Mouse (Mus musculus): ENCODE measurements around the gene Selenon. TPM values are rescaled to one million over a fixed set of nuclear protein-coding genes. Genes with fewer than 3 reads are reported as not detected.

Gene Selenon
- polyA plus RNA-seq, 1 experiment from 2014 or later = 15.6 TPM

GRCm38 (mm10) chr4:134538997-134539580 lies 12.9 kb downstream of the Selenon start:
- Histone ChIP-seq H3K9ac (ENCODE audit: low read depth, low read length) (no peak overlapping the region), H3K4me1 (ENCODE audit: control insufficient read depth, insufficient read depth, low read length) (peaks cover 2% of the 10 kb centered on the region; the same call in 1 of the 2 replicates), H3K4me3 (ENCODE audit: low read length) (no peak overlapping the region), H3K27me3 (ENCODE audit: control insufficient read depth, insufficient read depth, low read length) (no peaks in the 10 kb centered on the region), H3K27ac (ENCODE audit: low read depth, low read length) (no peak overlapping the region), H3K9me3 (ENCODE audit: control insufficient read depth, low read length) (no peaks in the 10 kb centered on the region), H3K4me2 (replicated peaks; ENCODE audit: low read depth, low read length) (no peak overlapping the region), H3K36me3 (ENCODE audit: control insufficient read depth, insufficient read depth, low read length) (peaks cover 46% of the 10 kb centered on the region)
- WGBS = 91% methylated on average over 10 of the region's 10 CpGs
- no peak for ATAC-seq (ENCODE audit: low FRiP score, low TSS enrichment)

GRCm38 (mm10) chr4:134535787-134536151 lies 16.2 kb downstream of the Selenon start:
- 7% methylated on average over 8 of the region's 8 CpGs for WGBS
- no peaks in the 10 kb centered on the region for H3K9me3 ChIP-seq (ENCODE audit: control insufficient read depth, low read length)
- peak overlapping the region; percentile 68; the same call in 1 of the 2 replicates for H3K27ac ChIP-seq (ENCODE audit: low read depth, low read length)
- peak overlapping the region; percentile 98 for H3K4me3 ChIP-seq (ENCODE audit: low read length)
- peaks cover 10% of the 10 kb centered on the region for H3K4me1 ChIP-seq (ENCODE audit: control insufficient read depth, insufficient read depth, low read length)
- H3K4me2 ChIP-seq (replicated peaks; ENCODE audit: low read depth, low read length) = peak overlapping the region; percentile 92
- peaks cover 26% of the 10 kb centered on the region for H3K36me3 ChIP-seq (ENCODE audit: control insufficient read depth, insufficient read depth, low read length)
- H3K9ac ChIP-seq (ENCODE audit: low read depth, low read length) = peak overlapping the region; percentile 86
- no peaks in the 10 kb centered on the region for H3K27me3 ChIP-seq (ENCODE audit: control insufficient read depth, insufficient read depth, low read length)
- ATAC-seq (ENCODE audit: low FRiP score, low TSS enrichment) = no peak; the same call in 1 of the 2 replicates

GRCm38 (mm10) chr4:134534932-134535786 lies 16.8 kb downstream of the Selenon start, which contains the start of gene Mtfr1l:
Gene Mtfr1l (minus strand): TSS chr4:134535387.
- H3K36me3 ChIP-seq (ENCODE audit: control insufficient read depth, insufficient read depth, low read length) = peaks cover 24% of the 10 kb centered on the region
- H3K9me3 ChIP-seq (ENCODE audit: control insufficient read depth, low read length) = no peaks in the 10 kb centered on the region
- no peaks in the 10 kb centered on the region for H3K27me3 ChIP-seq (ENCODE audit: control insufficient read depth, insufficient read depth, low read length)
- H3K27ac ChIP-seq (ENCODE audit: low read depth, low read length) = peak within 1 kb of the TSS; percentile 90
- under 1% methylated on average over 64 of the region's 71 CpGs for WGBS
- H3K4me1 ChIP-seq (ENCODE audit: control insufficient read depth, insufficient read depth, low read length) = peaks cover 10% of the 10 kb centered on the region
- peak within 1 kb of the TSS; percentile 86 for H3K9ac ChIP-seq (ENCODE audit: low read depth, low read length)
- peak within 1 kb of the TSS; percentile 98 for H3K4me3 ChIP-seq (ENCODE audit: low read length)
- H3K4me2 ChIP-seq (replicated peaks; ENCODE audit: low read depth, low read length) = peak within 1 kb of the TSS; percentile 94
- peak; percentile 98 for ATAC-seq (ENCODE audit: low FRiP score, low TSS enrichment)

GRCm38 (mm10) chr4:134534124-134534886 lies 17.7 kb downstream of the Selenon start:
- no peaks in the 10 kb centered on the region for H3K9me3 ChIP-seq (ENCODE audit: control insufficient read depth, low read length)
- no peaks in the 10 kb centered on the region for H3K27me3 ChIP-seq (ENCODE audit: control insufficient read depth, insufficient read depth, low read length)
- peak overlapping the region; percentile 90 for H3K27ac ChIP-seq (ENCODE audit: low read depth, low read length)
- peaks cover 25% of the 10 kb centered on the region for H3K36me3 ChIP-seq (ENCODE audit: control insufficient read depth, insufficient read depth, low read length)
- peak overlapping the region; percentile 98 for H3K4me3 ChIP-seq (ENCODE audit: low read length)
- H3K9ac ChIP-seq (ENCODE audit: low read depth, low read length) = peak overlapping the region; percentile 86
- under 1% methylated on average over 55 of the region's 57 CpGs for WGBS
- ATAC-seq (ENCODE audit: low FRiP score, low TSS enrichment) = peak; percentile 20
- peak overlapping the region; percentile 94 for H3K4me2 ChIP-seq (replicated peaks; ENCODE audit: low read depth, low read length)
- H3K4me1 ChIP-seq (ENCODE audit: control insufficient read depth, insufficient read depth, low read length) = peaks cover 10% of the 10 kb centered on the region

- Histone ChIP-seq H3K36me3 (ENCODE audit: control insufficient read depth, insufficient read depth, low read length) (peaks cover 27% of the 10 kb centered on the region), H3K4me2 (replicated peaks; ENCODE audit: low read depth, low read length) (peak overlapping the region; percentile 94; the same call in 1 of the 2 replicates), H3K4me3 (ENCODE audit: low read length) (peak overlapping the region; percentile 98; the same call in 1 of the 2 replicates), H3K9ac (ENCODE audit: low read depth, low read length) (peak overlapping the region; percentile 86; the same call in 1 of the 2 replicates), H3K27me3 (ENCODE audit: control insufficient read depth, insufficient read depth, low read length) (no peaks in the 10 kb centered on the region), H3K4me1 (ENCODE audit: control insufficient read depth, insufficient read depth, low read length) (peaks cover 10% of the 10 kb centered on the region), H3K27ac (ENCODE audit: low read depth, low read length) (no peak overlapping the region), H3K9me3 (ENCODE audit: control insufficient read depth, low read length) (no peaks in the 10 kb centered on the region)
- 88% methylated on average over 4 of the region's 4 CpGs for WGBS
- ATAC-seq (ENCODE audit: low FRiP score, low TSS enrichment) = no peak
Measured at GRCm38 (mm10) chr4:134533421-134533820, 18.5 kb downstream of the Selenon start.

- Histone ChIP-seq H3K9me3 (ENCODE audit: control insufficient read depth, low read length) (no peaks in the 10 kb centered on the region), H3K4me3 (ENCODE audit: low read length) (no peak overlapping the region), H3K27ac (ENCODE audit: low read depth, low read length) (no peak overlapping the region), H3K9ac (ENCODE audit: low read depth, low read length) (0 out of 2 replicates have a peak overlapping the region, but pooled peaks have one; percentile 0), H3K36me3 (ENCODE audit: control insufficient read depth, insufficient read depth, low read length) (peaks cover 32% of the 10 kb centered on the region), H3K27me3 (ENCODE audit: control insufficient read depth, insufficient read depth, low read length) (no peaks in the 10 kb centered on the region), H3K4me1 (ENCODE audit: control insufficient read depth, insufficient read depth, low read length) (peaks cover 10% of the 10 kb centered on the region), H3K4me2 (replicated peaks; ENCODE audit: low read depth, low read length) (no peak overlapping the region)
- 81% methylated on average over 4 of the region's 4 CpGs for whole genome bisulfite sequencing
- ATAC-seq (ENCODE audit: low FRiP score, low TSS enrichment) = no peak
Measured at GRCm38 (mm10) chr4:134532928-134533327, 19.0 kb downstream of the Selenon start.

GRCm38 (mm10) chr4:134526220-134526619 lies 25.7 kb downstream of the Selenon start:
- H3K27ac ChIP-seq (ENCODE audit: low read depth, low read length) = no peak overlapping the region
- H3K36me3 ChIP-seq (ENCODE audit: control insufficient read depth, insufficient read depth, low read length) = peaks cover 84% of the 10 kb centered on the region
- H3K27me3 ChIP-seq (ENCODE audit: control insufficient read depth, insufficient read depth, low read length) = no peaks in the 10 kb centered on the region
- 86% methylated on average over 5 of the region's 5 CpGs for WGBS
- H3K4me1 ChIP-seq (ENCODE audit: control insufficient read depth, insufficient read depth, low read length) = no peaks in the 10 kb centered on the region
- no peak overlapping the region for H3K4me3 ChIP-seq (ENCODE audit: low read length)
- ATAC-seq (ENCODE audit: low FRiP score, low TSS enrichment) = no peak
- H3K9me3 ChIP-seq (ENCODE audit: control insufficient read depth, low read length) = no peaks in the 10 kb centered on the region
- H3K4me2 ChIP-seq (replicated peaks; ENCODE audit: low read depth, low read length) = no peak overlapping the region
- no peak overlapping the region for H3K9ac ChIP-seq (ENCODE audit: low read depth, low read length)

GRCm38 (mm10) chr4:134525806-134526205 lies 26.2 kb downstream of the Selenon start:
- WGBS = 86% methylated on average over 5 of the region's 5 CpGs
- no peak for ATAC-seq (ENCODE audit: low FRiP score, low TSS enrichment)
- H3K4me2 ChIP-seq (replicated peaks; ENCODE audit: low read depth, low read length) = no peak overlapping the region
- no peak overlapping the region for H3K27ac ChIP-seq (ENCODE audit: low read depth, low read length)
- no peaks in the 10 kb centered on the region for H3K9me3 ChIP-seq (ENCODE audit: control insufficient read depth, low read length)
- H3K4me1 ChIP-seq (ENCODE audit: control insufficient read depth, insufficient read depth, low read length) = no peaks in the 10 kb centered on the region
- no peaks in the 10 kb centered on the region for H3K27me3 ChIP-seq (ENCODE audit: control insufficient read depth, insufficient read depth, low read length)
- peaks cover 80% of the 10 kb centered on the region for H3K36me3 ChIP-seq (ENCODE audit: control insufficient read depth, insufficient read depth, low read length)
- no peak overlapping the region for H3K4me3 ChIP-seq (ENCODE audit: low read length)
- H3K9ac ChIP-seq (ENCODE audit: low read depth, low read length) = no peak overlapping the region
